Mouse (Mus musculus): ENCODE results near the gene Eif2ak3. TPM values are rescaled to one million over a fixed set of nuclear protein-coding genes. Genes with fewer than 3 reads are reported as not detected.
A peak's percentile ranks its signal among the peaks of the same experiment; 100 is the strongest.
"Not testable (repeated sequence)": the region's sequence is repeated elsewhere in the genome, so short reads cannot be mapped to it uniquely, and the experiment has no call there.

The Eif2ak3 gene
- polyA plus RNA-seq, 1 experiment from 2014 or later = 13.3 TPM

GRCm38 (mm10) chr6:70813921-70814628, 30.2 kb upstream of the Eif2ak3 start:
- Histone ChIP-seq H3K36me3 (no peaks in the 10 kb centered on the region), H3K9me3 (replicated peaks) (no peaks in the 10 kb centered on the region)
- 86% methylated on average over 18 of the region's 18 CpGs for WGBS

GRCm38 (mm10) chr6:70814629-70814950, 29.7 kb upstream of the Eif2ak3 start:
- H3K9me3 ChIP-seq (replicated peaks) = no peaks in the 10 kb centered on the region
- H3K27me3 ChIP-seq (replicated peaks) = no peaks in the 10 kb centered on the region
- H3K9ac ChIP-seq (replicated peaks) = no peak overlapping the region
- no peak overlapping the region for H3K4me2 ChIP-seq
- no peak for ATAC-seq (ENCODE audit: low FRiP score)
- no peak overlapping the region for H3K4me3 ChIP-seq (replicated peaks)
- 85% methylated on average over 4 of the region's 4 CpGs for WGBS
- no peak overlapping the region for H3K27ac ChIP-seq (replicated peaks)
- H3K36me3 ChIP-seq = no peaks in the 10 kb centered on the region
- no peaks in the 10 kb centered on the region for H3K4me1 ChIP-seq

More at GRCm38 (mm10) chr6:70813921-70814628, 30.2 kb upstream of the Eif2ak3 start:
- Histone ChIP-seq H3K4me1 (no peaks in the 10 kb centered on the region), H3K9ac (replicated peaks) (no peak overlapping the region), H3K4me3 (replicated peaks) (no peak overlapping the region), H3K27me3 (replicated peaks) (no peaks in the 10 kb centered on the region), H3K27ac (replicated peaks) (no peak overlapping the region), H3K4me2 (no peak overlapping the region)
- ATAC-seq (ENCODE audit: low FRiP score) = no peak

DNA sequence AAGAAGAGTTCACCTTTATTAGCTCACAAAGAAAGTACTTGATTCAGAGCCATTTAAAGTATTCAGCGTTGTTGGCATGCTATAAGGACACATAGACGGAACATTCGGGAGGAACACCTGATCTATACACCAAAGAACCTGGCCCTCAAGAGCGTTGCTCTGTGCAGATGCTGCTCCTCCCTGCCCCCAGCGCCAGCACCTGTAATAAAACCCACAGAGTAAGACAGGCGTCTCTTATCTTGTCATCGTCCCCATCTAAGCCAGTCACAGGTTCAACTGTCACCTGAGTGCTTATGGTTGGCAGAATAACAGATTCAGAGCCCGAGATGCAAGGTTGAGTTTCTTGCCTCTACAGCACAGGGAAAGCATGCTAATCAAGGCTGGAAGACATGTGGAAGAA, 28.8 kb upstream of the Eif2ak3 start:
- Histone ChIP-seq H3K9ac (replicated peaks) (no peak overlapping the region), H3K9me3 (replicated peaks) (no peaks in the 10 kb centered on the region), H3K4me3 (replicated peaks) (no peak overlapping the region), H3K4me1 (no peaks in the 10 kb centered on the region), H3K27me3 (replicated peaks) (no peaks in the 10 kb centered on the region), H3K4me2 (no peak overlapping the region), H3K36me3 (no peaks in the 10 kb centered on the region), H3K27ac (replicated peaks) (no peak overlapping the region)
- no peak for ATAC-seq (ENCODE audit: low FRiP score)
- 79% methylated on average over 8 of the region's 8 CpGs for WGBS

GRCm38 (mm10) chr6:70821566-70821965, 22.7 kb upstream of the Eif2ak3 start:
- Histone ChIP-seq H3K27me3 (replicated peaks) (no peaks in the 10 kb centered on the region), H3K9ac (replicated peaks) (no peak overlapping the region), H3K4me1 (peaks cover 6% of the 10 kb centered on the region), H3K4me2 (no peak overlapping the region), H3K4me3 (replicated peaks) (no peak overlapping the region), H3K36me3 (no peaks in the 10 kb centered on the region), H3K9me3 (replicated peaks) (no peaks in the 10 kb centered on the region), H3K27ac (replicated peaks) (no peak overlapping the region)
- ATAC-seq (ENCODE audit: low FRiP score) = no peak
- WGBS = 66% methylated on average over 2 of the region's 2 CpGs

DNA sequence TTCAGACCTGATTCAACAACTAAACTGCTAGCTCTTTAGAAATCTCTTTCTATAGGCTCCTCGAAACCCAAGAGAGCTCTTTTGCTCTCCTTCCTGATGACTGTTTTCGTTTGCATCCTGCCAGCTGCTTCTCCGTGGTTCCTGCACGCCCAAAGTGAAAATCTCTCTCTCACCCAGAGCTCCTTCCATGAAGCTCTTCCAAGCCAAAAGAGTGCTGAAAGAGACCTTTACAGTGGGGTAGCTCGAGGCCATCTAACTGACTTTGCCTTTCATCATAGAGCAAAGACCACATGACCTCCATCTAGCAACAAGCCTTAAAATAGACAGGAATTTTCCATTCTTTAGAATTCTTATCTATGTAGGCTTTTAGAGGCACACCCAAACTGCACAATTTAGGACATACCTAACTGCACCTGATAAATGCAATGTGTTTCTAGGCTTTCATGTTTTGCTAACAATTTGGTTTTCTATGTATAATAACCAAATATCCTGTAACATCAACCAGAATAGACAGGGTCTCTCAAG, 21.9 kb upstream of the Eif2ak3 start:
- Histone ChIP-seq H3K4me3 (replicated peaks) (no peak overlapping the region), H3K4me2 (no peak overlapping the region), H3K9me3 (replicated peaks) (no peaks in the 10 kb centered on the region), H3K4me1 (peaks cover 6% of the 10 kb centered on the region), H3K27me3 (replicated peaks) (no peaks in the 10 kb centered on the region), H3K9ac (replicated peaks) (no peak overlapping the region), H3K27ac (replicated peaks) (no peak overlapping the region), H3K36me3 (no peaks in the 10 kb centered on the region)
- ATAC-seq (ENCODE audit: low FRiP score) = no peak
- 69% methylated on average over 5 of the region's 5 CpGs for WGBS

- H3K9ac ChIP-seq (replicated peaks); ATAC-seq (ENCODE audit: low FRiP score); H3K9me3 ChIP-seq (replicated peaks); H3K36me3 ChIP-seq; H3K27me3 ChIP-seq (replicated peaks); H3K4me1 ChIP-seq; H3K4me3 ChIP-seq (replicated peaks); H3K27ac ChIP-seq (replicated peaks); H3K4me2 ChIP-seq: not testable (repeated sequence)
- 84% methylated on average over 4 of the region's 4 CpGs for WGBS
These were observed 21.0 kb upstream of the Eif2ak3 start for GRCm38 (mm10) chr6:70823277-70823676.

- H3K4me2 ChIP-seq = peak overlapping the region; percentile 86
- peak overlapping the region; percentile 71 for H3K27ac ChIP-seq (replicated peaks)
- no peaks in the 10 kb centered on the region for H3K9me3 ChIP-seq (replicated peaks)
- 6% methylated on average over 23 of the region's 23 CpGs for WGBS
- peak overlapping the region; percentile 52 for H3K4me3 ChIP-seq (replicated peaks)
- peaks cover 6% of the 10 kb centered on the region for H3K4me1 ChIP-seq
- peak; percentile 96 for ATAC-seq (ENCODE audit: low FRiP score)
- no peaks in the 10 kb centered on the region for H3K27me3 ChIP-seq (replicated peaks)
- H3K9ac ChIP-seq (replicated peaks) = peak overlapping the region; percentile 53
- no peaks in the 10 kb centered on the region for H3K36me3 ChIP-seq
These were observed 20.0 kb upstream of the Eif2ak3 start for GRCm38 (mm10) chr6:70824085-70824986.

- no peak; the same call in 1 of the 2 replicates for ATAC-seq (ENCODE audit: low FRiP score)
- no peaks in the 10 kb centered on the region for H3K27me3 ChIP-seq (replicated peaks)
- peak overlapping the region; percentile 86 for H3K4me2 ChIP-seq
- peak overlapping the region; percentile 52 for H3K4me3 ChIP-seq (replicated peaks)
- H3K9me3 ChIP-seq (replicated peaks) = no peaks in the 10 kb centered on the region
- WGBS = 56% methylated on average over 4 of the region's 4 CpGs
- H3K4me1 ChIP-seq = peaks cover 6% of the 10 kb centered on the region
- no peaks in the 10 kb centered on the region for H3K36me3 ChIP-seq
- peak overlapping the region; percentile 71 for H3K27ac ChIP-seq (replicated peaks)
- H3K9ac ChIP-seq (replicated peaks) = peak overlapping the region; percentile 53; the same call in 1 of the 2 replicates
These were observed 19.4 kb upstream of the Eif2ak3 start for GRCm38 (mm10) chr6:70824987-70825337.

DNA sequence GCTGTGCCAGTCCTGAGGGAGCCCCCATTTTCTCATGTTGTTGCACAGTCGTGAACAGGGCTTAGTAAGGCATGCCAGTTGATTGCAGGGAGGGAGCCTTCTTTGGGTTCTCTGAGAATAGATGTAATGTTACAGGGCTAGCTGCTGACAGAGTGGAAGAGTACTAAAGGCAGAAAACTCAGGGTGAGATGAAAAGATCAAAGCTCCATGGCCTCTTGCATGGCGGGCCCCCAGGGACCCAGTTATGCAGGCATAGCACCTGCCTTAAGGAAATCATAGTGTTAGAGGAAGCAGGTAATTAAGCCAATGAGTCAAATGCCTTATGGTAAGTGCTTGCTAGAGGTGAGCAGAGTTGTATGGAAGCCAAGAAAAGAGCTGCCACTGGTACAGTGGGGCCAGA, 14.9 kb upstream of the Eif2ak3 start:
- Histone ChIP-seq H3K4me3 (replicated peaks) (no peak overlapping the region), H3K4me2 (no peak overlapping the region), H3K27ac (replicated peaks) (no peak overlapping the region), H3K27me3 (replicated peaks) (no peaks in the 10 kb centered on the region), H3K36me3 (no peaks in the 10 kb centered on the region), H3K9me3 (replicated peaks) (no peaks in the 10 kb centered on the region), H3K9ac (replicated peaks) (no peak overlapping the region), H3K4me1 (no peaks in the 10 kb centered on the region)
- no peak for ATAC-seq (ENCODE audit: low FRiP score)
- 60% methylated on average over 2 of the region's 2 CpGs for WGBS

DNA sequence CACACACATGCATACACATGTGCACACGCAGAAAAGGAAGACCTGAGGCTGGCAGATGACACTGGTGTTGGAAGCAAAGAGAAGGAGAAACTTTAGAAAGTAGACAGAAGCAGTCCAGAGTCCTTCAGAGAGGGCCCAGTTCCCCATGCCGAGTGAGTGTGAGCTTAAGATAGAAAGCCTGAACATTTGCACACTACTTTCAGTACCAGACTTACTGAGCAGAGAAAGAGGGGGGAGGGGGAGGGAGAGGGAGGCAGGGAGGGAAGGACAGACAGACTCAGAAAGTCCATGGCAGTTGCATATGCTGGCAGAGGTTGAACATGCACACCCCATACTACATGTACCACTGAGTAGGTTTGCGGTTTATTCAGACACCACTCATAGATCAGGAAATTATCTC, 13.8 kb upstream of the Eif2ak3 start:
- no peak overlapping the region for H3K4me3 ChIP-seq (replicated peaks)
- H3K9ac ChIP-seq (replicated peaks) = no peak overlapping the region
- H3K36me3 ChIP-seq = no peaks in the 10 kb centered on the region
- no peak overlapping the region for H3K27ac ChIP-seq (replicated peaks)
- no peaks in the 10 kb centered on the region for H3K27me3 ChIP-seq (replicated peaks)
- no peak for ATAC-seq (ENCODE audit: low FRiP score)
- H3K4me2 ChIP-seq = no peak overlapping the region
- 82% methylated on average over 3 of the region's 3 CpGs for WGBS
- no peaks in the 10 kb centered on the region for H3K9me3 ChIP-seq (replicated peaks)
- no peaks in the 10 kb centered on the region for H3K4me1 ChIP-seq

DNA sequence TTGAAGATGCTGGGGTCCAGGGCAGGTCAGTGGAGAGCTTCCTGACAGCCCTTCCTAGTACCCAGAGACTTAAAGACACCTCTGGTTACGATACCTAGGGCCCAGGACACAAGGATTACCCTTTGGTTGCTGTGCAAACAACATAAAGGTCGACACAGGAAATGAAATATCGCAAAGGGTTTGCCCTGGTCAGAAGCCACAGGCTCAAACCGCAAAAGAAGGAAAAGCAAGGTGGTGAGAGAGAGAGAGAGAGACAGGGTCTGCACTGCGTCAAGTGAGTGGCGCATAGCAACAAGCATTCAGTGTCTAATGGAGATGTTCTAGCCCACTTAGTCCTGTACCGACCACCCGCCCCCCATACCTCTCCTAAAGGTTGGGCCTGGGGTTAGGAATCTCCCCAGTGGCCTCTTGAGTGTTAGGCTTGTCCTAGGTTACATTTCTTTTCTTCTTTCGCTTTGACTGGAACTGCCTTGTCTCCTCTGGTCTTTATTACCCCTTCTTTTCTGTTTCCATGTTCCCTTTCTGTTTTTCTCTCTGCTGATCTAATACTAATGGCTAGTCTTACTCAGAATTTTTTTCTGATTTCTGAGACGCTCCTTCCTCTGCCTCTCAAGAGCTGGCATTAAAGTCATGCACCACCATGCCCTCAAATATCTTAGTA, 13.0 kb upstream of the Eif2ak3 start:
- H3K27ac ChIP-seq (replicated peaks) = no peak overlapping the region

More for the DNA sequence above, 13.0 kb upstream of the Eif2ak3 start:
- Histone ChIP-seq H3K36me3 (no peaks in the 10 kb centered on the region), H3K9ac (replicated peaks) (no peak overlapping the region), H3K9me3 (replicated peaks) (no peaks in the 10 kb centered on the region), H3K4me2 (no peak overlapping the region), H3K4me1 (no peaks in the 10 kb centered on the region), H3K4me3 (replicated peaks) (no peak overlapping the region), H3K27me3 (replicated peaks) (no peaks in the 10 kb centered on the region)
- WGBS = 81% methylated on average over 10 of the region's 10 CpGs
- ATAC-seq (ENCODE audit: low FRiP score) = no peak
